Mouse (Mus musculus): ENCODE data around the gene Fcgrt. TPM values are rescaled to one million over a fixed set of nuclear protein-coding genes. Genes with fewer than 3 reads are reported as not detected.
A peak's percentile ranks its signal among the peaks of the same experiment; 100 is the strongest.

Fcgrt gene
- total and polyA plus RNA-seq, 3 experiments: 0.13 to 0.16 TPM; not detected in 1

DNA sequence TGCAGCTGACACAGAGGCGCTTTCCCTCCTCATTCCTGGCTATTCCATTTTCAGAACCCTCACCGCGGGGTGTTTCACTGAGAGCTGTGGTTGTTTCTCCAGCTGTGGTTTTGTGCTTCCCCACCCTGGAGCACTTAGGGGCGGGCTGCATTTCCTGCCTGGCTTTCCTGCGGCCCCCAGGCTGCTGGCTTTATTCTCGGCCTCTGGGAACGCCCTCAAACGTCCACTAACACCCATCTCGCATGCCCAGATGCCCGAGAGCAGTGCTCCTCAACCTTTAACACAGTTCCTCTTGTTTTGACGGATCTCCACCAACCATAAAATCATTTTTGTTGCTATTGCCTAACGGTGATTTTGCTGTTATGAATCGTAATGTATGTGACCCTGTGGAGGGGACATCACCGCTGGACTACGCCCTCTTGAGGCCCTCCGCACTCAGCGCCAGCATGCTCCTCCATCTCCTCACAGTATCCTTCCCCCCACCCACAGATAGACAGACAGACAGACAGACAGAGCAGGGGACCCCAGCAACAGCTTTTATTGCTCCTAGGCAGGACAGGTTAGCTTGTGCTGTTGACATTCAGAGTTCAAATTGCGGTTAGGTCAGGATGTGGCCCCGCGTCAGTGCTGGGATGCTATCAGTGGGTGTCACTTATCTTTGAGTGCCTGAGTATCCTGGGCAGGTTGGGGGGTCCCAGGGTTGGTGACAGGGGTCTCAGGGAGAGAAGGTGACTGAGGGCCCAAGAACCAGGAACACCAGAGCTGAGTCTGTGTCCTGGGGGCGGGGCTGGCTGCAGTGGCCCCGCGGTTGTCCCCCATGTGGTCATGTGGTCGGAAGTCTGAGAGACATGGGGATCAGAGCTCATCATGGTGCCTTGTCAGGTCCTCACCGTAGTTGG is 21.0 kb downstream of the Fcgrt start (continued):
- no peak for TF ChIP-seq MAX (IDR thresholded peaks at IDR 0.05; ENCODE audit: low read length)
- no peak for TF ChIP-seq JUN (IDR thresholded peaks at IDR 0.05; ENCODE audit: insufficient read depth, low read depth, low read length)

DNA sequence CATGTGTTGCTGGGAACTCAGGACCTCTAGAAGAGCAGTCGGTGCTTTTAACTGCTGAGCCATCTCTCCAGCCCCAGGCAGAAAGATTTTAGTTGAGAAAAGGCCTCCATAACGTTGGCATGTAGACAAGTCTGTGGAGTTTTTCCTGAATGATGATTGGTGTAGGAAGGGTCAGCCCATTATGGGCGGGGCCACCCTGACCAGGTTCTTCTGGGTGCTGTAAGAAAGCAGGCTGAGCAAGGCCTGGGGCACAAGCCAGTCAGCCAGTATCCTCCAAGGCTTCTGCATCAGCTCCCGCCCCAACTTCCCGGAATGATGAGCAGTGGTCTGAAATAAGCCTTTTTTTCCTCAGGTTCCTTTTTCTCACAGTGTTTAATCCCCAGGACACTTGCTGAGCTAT is 22.6 kb downstream of the Fcgrt start:
- Histone ChIP-seq H3K4me1 (ENCODE audit: control insufficient read depth in 1 of 2, insufficient read depth in 2 of 2) (0 out of 4 replicates have a peak, but pooled peaks cover 2 to 6% of the 10 kb centered on the region in 2 experiments), H3K36me3 (replicated peaks in 1 of 2; ENCODE audit: control insufficient read depth in 1 of 2, insufficient read depth in 1 of 2, low read length in 1 of 2) (peaks cover 19 to 26% of the 10 kb centered on the region in 2 experiments), H3K27me3 (replicated peaks) (no peaks in the 10 kb centered on the region), H3K79me2 (replicated peaks; ENCODE audit: control insufficient read depth, extremely low read depth, insufficient read depth, poor library complexity, severe bottlenecking) (no peaks in the 10 kb centered on the region), H3K4me3 (replicated peaks in 1 of 3; ENCODE audit: low read depth in 2 of 3, low read length in 2 of 3, poor library complexity in 1 of 3) (no peak overlapping the region), H3K9ac (ENCODE audit: insufficient read depth, low read depth) (no peak overlapping the region), H3K9me3 (replicated peaks; ENCODE audit: low read length) (peaks cover 2% of the 10 kb centered on the region), H3K27ac (ENCODE audit: insufficient read depth, low read depth) (no peak overlapping the region), H3K4me2 (ENCODE audit: insufficient read depth, low read depth, poor library complexity, severe bottlenecking) (no peak overlapping the region)
- TF ChIP-seq USF2 (conservative IDR thresholded peaks at IDR 0.05; ENCODE audit: low read depth, low read length) (no peak), JUND (conservative IDR thresholded peaks at IDR 0.05; ENCODE audit: low read depth, low read length) (no peak), EP300 (IDR thresholded peaks at IDR 0.05; ENCODE audit: low read length) (no peak), ZMIZ1 (IDR thresholded peaks at IDR 0.05; ENCODE audit: low read depth, low read length) (no peak), NRF1 (IDR thresholded peaks at IDR 0.05; ENCODE audit: low read depth, low read length) (no peak), NELFE (IDR thresholded peaks at IDR 0.05; ENCODE audit: low read depth, low read length) (no peak), PAX5 (IDR thresholded peaks at IDR 0.05; ENCODE audit: low read length) (no peak), SMC3 (IDR thresholded peaks at IDR 0.05; ENCODE audit: low read depth, low read length) (no peak), MAX (IDR thresholded peaks at IDR 0.05; ENCODE audit: low read length) (no peak), JUN (IDR thresholded peaks at IDR 0.05; ENCODE audit: insufficient read depth, low read depth, low read length) (no peak), SIN3A (IDR thresholded peaks at IDR 0.05; ENCODE audit: low read length) (no peak), ETS1 (conservative IDR thresholded peaks at IDR 0.05; ENCODE audit: low read depth, low read length) (no peak)
- DNase-seq (ENCODE audit: extremely low read depth): no peak
- dilution Hi-C loops (cut with MboI; ENCODE audit: extremely low pct_ligation_motif_present, extremely low pct_unique_long_range_greater_than_20kb, low sequenced_read_pairs): no loop called here
- in situ Hi-C loops (cut with MboI; ENCODE audit: low pct_ligation_motif_present, low pct_unique_long_range_greater_than_20kb, low sequenced_read_pairs): loop anchor here (5.0 kb wide), 1 partner anchor 46 kb away; the partner anchor contains the start of gene Rpl13a

DNA sequence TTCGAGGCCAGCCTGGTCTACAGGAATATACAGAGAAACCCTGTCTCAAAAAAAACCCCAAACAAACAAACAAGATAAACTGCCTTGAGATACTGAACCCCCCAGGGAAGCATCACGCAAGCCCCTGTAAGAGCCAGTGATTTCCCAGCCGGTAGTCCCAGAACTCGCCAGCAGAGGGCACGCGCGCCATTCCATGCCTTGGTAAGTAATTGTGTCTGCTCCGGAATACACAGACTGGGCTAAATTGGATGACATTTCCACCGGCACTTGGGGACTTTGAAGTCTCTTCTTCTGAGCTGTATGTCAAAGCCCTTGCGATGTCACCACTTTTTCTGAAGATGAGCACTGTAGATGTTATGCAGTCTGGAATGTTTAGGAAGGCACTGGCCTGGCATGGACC is 23.8 kb downstream of the Fcgrt start:
- in situ Hi-C loops (cut with MboI; ENCODE audit: low pct_ligation_motif_present, low pct_unique_long_range_greater_than_20kb, low sequenced_read_pairs) (loop anchor here (5.0 kb wide), 1 partner anchor 47 kb away; the partner anchor contains the start of gene Rpl13a), dilution Hi-C loops (cut with MboI; ENCODE audit: extremely low pct_ligation_motif_present, extremely low pct_unique_long_range_greater_than_20kb, low sequenced_read_pairs) (no loop called here)
- Histone ChIP-seq H3K9me3 (replicated peaks; ENCODE audit: low read length) (no peaks in the 10 kb centered on the region), H3K4me3 (replicated peaks in 1 of 3; ENCODE audit: low read depth in 2 of 3, low read length in 2 of 3, poor library complexity in 1 of 3) (no peak overlapping the region), H3K4me1 (ENCODE audit: control insufficient read depth in 1 of 2, insufficient read depth in 2 of 2) (peaks cover 5 to 14% of the 10 kb centered on the region in 2 experiments; a peak in 1 of 4 replicates), H3K4me2 (ENCODE audit: insufficient read depth, low read depth, poor library complexity, severe bottlenecking) (no peak overlapping the region), H3K9ac (ENCODE audit: insufficient read depth, low read depth) (no peak overlapping the region), H3K36me3 (replicated peaks in 1 of 2; ENCODE audit: control insufficient read depth in 1 of 2, insufficient read depth in 1 of 2, low read length in 1 of 2) (peaks cover 30 to 38% of the 10 kb centered on the region in 2 experiments), H3K79me2 (replicated peaks; ENCODE audit: control insufficient read depth, extremely low read depth, insufficient read depth, poor library complexity, severe bottlenecking) (no peaks in the 10 kb centered on the region), H3K27ac (ENCODE audit: insufficient read depth, low read depth) (no peak overlapping the region), H3K27me3 (replicated peaks) (no peaks in the 10 kb centered on the region)
- TF ChIP-seq TCF12 (IDR thresholded peaks at IDR 0.05; ENCODE audit: low read depth, low read length) (0 out of 2 replicates have a peak, but pooled peaks have one; percentile 11), GABPA (IDR thresholded peaks at IDR 0.05; ENCODE audit: insufficient replicate concordance, low read depth, low read length) (no peak), MXI1 (IDR thresholded peaks at IDR 0.05; ENCODE audit: low read depth, low read length) (0 out of 2 replicates have a peak, but pooled peaks have one; percentile 26), POLR2AphosphoS2 (IDR thresholded peaks at IDR 0.05; ENCODE audit: low read depth, low read length) (0 out of 2 replicates have a peak, but pooled peaks have one; percentile 31), RAD21 (IDR thresholded peaks at IDR 0.05; ENCODE audit: low read depth, low read length) (peak; percentile 78), SMC3 (IDR thresholded peaks at IDR 0.05; ENCODE audit: low read depth, low read length) (peak; percentile 81), MAFK (IDR thresholded peaks at IDR 0.05; ENCODE audit: insufficient replicate concordance, low read length) (no peak), ZKSCAN1 (IDR thresholded peaks at IDR 0.05; ENCODE audit: borderline replicate concordance, low read depth, low read length) (no peak), CTCF (conservative IDR thresholded peaks at IDR 0.05 in 1 of 2, IDR thresholded peaks at IDR 0.05 in 1 of 2; ENCODE audit: low read depth in 2 of 2, low read length in 2 of 2) (peak; percentile 44 to 85; a peak in 3 of 4 replicates), IRF4 (IDR thresholded peaks at IDR 0.05; ENCODE audit: low read depth, low read length) (peak; percentile 32; the same call in 1 of the 2 replicates), POLR2A (IDR thresholded peaks at IDR 0.05; ENCODE audit: low read depth, low read length) (0 out of 2 replicates have a peak, but pooled peaks have one; percentile 19)
- peak; percentile 72 for DNase-seq (ENCODE audit: extremely low read depth)
